Mouse (Mus musculus) CH12.LX (cell line): ENCODE results near the gene Sh3bp5. TPM values are rescaled to one million over a fixed set of nuclear protein-coding genes. Genes with fewer than 3 reads are reported as not detected.

Source experiments
- DNase-seq: peaks from one replicate; pipeline ENCODE4 v3.0.0-alpha.2; 2013; ENCODE audit errors: extremely low read depth
- H3K27ac ChIP-seq: 2 replicates; pipeline ENCODE4 v1.5.1; 2012; ENCODE audit warnings: low read depth, mild to moderate bottlenecking, control low read depth, moderate library complexity; ENCODE audit not compliant: insufficient read depth
- H3K27me3 ChIP-seq: replicated peaks from 2 replicates; pipeline ENCODE3; 2012; ENCODE audit warnings: inconsistent platforms
- H3K36me3 ChIP-seq, 2 experiments: replicated peaks in 1 of 2; 2 replicates each; pipeline versions ENCODE3 to v1.6.1; 2012; ENCODE audit warnings: inconsistent platforms in 1 of 2, low read length in 1 of 2, mild to moderate bottlenecking in 1 of 2, mixed read lengths in 1 of 2, moderate library complexity in 1 of 2; ENCODE audit not compliant: control insufficient read depth in 1 of 2, insufficient read depth in 1 of 2
- H3K4me1 ChIP-seq, 2 experiments: 2 replicates each; pipeline ENCODE4 v1.6.1; 2012; ENCODE audit warnings: inconsistent platforms in 1 of 2, moderate library complexity in 1 of 2; ENCODE audit not compliant: insufficient read depth in 2 of 2, control insufficient read depth in 1 of 2
- H3K4me2 ChIP-seq: 2 replicates; pipeline ENCODE4 v1.6.1; 2012; ENCODE audit warnings: low read depth, mild to moderate bottlenecking, control low read depth; ENCODE audit not compliant: poor library complexity, insufficient read depth, severe bottlenecking
- H3K4me3 ChIP-seq, 3 experiments: fragments of 150-350 bp in 1 of 3; sonication (generic) in 1 of 3; replicated peaks in 1 of 3; 2 replicates each; pipeline versions ENCODE3 to v1.5.1; 2011 to 2012; ENCODE audit warnings: low read depth in 2 of 3, low read length in 2 of 3, mild to moderate bottlenecking in 2 of 3, moderate library complexity in 2 of 3, control low read depth in 1 of 3, improper control_type of control experiment in 1 of 3, inconsistent platforms in 1 of 3, mixed read lengths in 1 of 3; ENCODE audit not compliant: poor library complexity in 1 of 3
- H3K79me2 ChIP-seq: replicated peaks from 2 replicates; pipeline ENCODE4 v1.6.1; 2012; ENCODE audit warnings: mild to moderate bottlenecking, moderate library complexity; ENCODE audit not compliant: control insufficient read depth, poor library complexity, insufficient read depth, severe bottlenecking; ENCODE audit errors: extremely low read depth
- H3K9ac ChIP-seq: 2 replicates; pipeline ENCODE4 v1.6.1; 2012; ENCODE audit warnings: low read depth, mild to moderate bottlenecking, control low read depth, moderate library complexity; ENCODE audit not compliant: insufficient read depth
- H3K9me3 ChIP-seq: replicated peaks from 2 replicates; pipeline ENCODE3; 2012; ENCODE audit warnings: low read length, inconsistent platforms, mixed read lengths
- CHD1 ChIP-seq: IDR thresholded peaks from 2 replicates; pipeline ENCODE4 v1.6.1; 2012; ENCODE audit warnings: low read depth, low read length, improper control_type of control experiment, inconsistent platforms
- CTCF ChIP-seq, 2 experiments: IDR thresholded peaks in 1 of 2; conservative IDR thresholded peaks in 1 of 2; 2 replicates each; pipeline ENCODE4 v1.5.1; 2011 to 2012; ENCODE audit warnings: low read depth in 2 of 2, low read length in 2 of 2, improper control_type of control experiment in 1 of 2, inconsistent platforms in 1 of 2, mild to moderate bottlenecking in 1 of 2, moderate library complexity in 1 of 2
- EP300 ChIP-seq: IDR thresholded peaks from 2 replicates; pipeline ENCODE4 v1.6.1; 2011; ENCODE audit warnings: low read length, improper control_type of control experiment
- ETS1 ChIP-seq: conservative IDR thresholded peaks from 2 replicates; pipeline ENCODE4 v1.6.1; 2012; ENCODE audit warnings: low read depth, mild to moderate bottlenecking, inconsistent platforms, low read length, improper control_type of control experiment, moderate library complexity
- GABPA ChIP-seq: IDR thresholded peaks from 2 replicates; pipeline ENCODE4 v1.6.1; 2012; ENCODE audit warnings: low read depth, low read length, improper control_type of control experiment, inconsistent platforms; ENCODE audit not compliant: insufficient replicate concordance
- IRF4 ChIP-seq: IDR thresholded peaks from 2 replicates; pipeline ENCODE4 v1.6.1; 2014; ENCODE audit warnings: low read depth, mild to moderate bottlenecking, inconsistent platforms, low read length, improper control_type of control experiment
- JUN ChIP-seq: IDR thresholded peaks from 2 replicates; pipeline ENCODE4 v1.6.1; 2011; ENCODE audit warnings: low read depth, mild to moderate bottlenecking, low read length, improper control_type of control experiment, moderate library complexity; ENCODE audit not compliant: insufficient read depth
- JUND ChIP-seq: conservative IDR thresholded peaks from 2 replicates; pipeline ENCODE4 v1.6.1; 2011; ENCODE audit warnings: low read depth, low read length, improper control_type of control experiment
- KAT2A ChIP-seq: IDR thresholded peaks from 2 replicates; pipeline ENCODE4 v1.6.1; 2012; ENCODE audit warnings: low read length, improper control_type of control experiment, inconsistent platforms; ENCODE audit not compliant: insufficient replicate concordance
- MAFK ChIP-seq: IDR thresholded peaks from 2 replicates; pipeline ENCODE4 v1.6.1; 2011; ENCODE audit warnings: low read length, improper control_type of control experiment; ENCODE audit not compliant: insufficient replicate concordance
- MAX ChIP-seq: IDR thresholded peaks from 2 replicates; pipeline ENCODE4 v1.6.1; 2011; ENCODE audit warnings: low read length, improper control_type of control experiment
- MEF2A ChIP-seq: IDR thresholded peaks from 2 replicates; pipeline ENCODE4 v1.6.1; 2014; ENCODE audit warnings: low read depth, mild to moderate bottlenecking, inconsistent platforms, low read length, improper control_type of control experiment, borderline replicate concordance
- MXI1 ChIP-seq: IDR thresholded peaks from 2 replicates; pipeline ENCODE4 v1.6.1; 2011; ENCODE audit warnings: mild to moderate bottlenecking, low read depth, low read length, improper control_type of control experiment
- MYC ChIP-seq: IDR thresholded peaks from 2 replicates; pipeline ENCODE4 v1.6.1; 2011; ENCODE audit warnings: low read depth, mild to moderate bottlenecking, improper control_type of control experiment, low read length
- NELFE ChIP-seq: IDR thresholded peaks from 2 replicates; pipeline ENCODE4 v1.6.1; 2011; ENCODE audit warnings: low read depth, low read length, improper control_type of control experiment
- NRF1 ChIP-seq: IDR thresholded peaks from 2 replicates; pipeline ENCODE4 v1.6.1; 2014; ENCODE audit warnings: low read depth, mild to moderate bottlenecking, inconsistent platforms, low read length, improper control_type of control experiment, moderate library complexity
- POLR2A ChIP-seq: IDR thresholded peaks from 2 replicates; pipeline ENCODE4 v1.6.1; 2011; ENCODE audit warnings: low read depth, mild to moderate bottlenecking, improper control_type of control experiment, low read length
- POLR2AphosphoS2 ChIP-seq: IDR thresholded peaks from 2 replicates; pipeline ENCODE4 v1.6.1; 2011; ENCODE audit warnings: low read depth, low read length, improper control_type of control experiment
- RAD21 ChIP-seq: IDR thresholded peaks from 2 replicates; pipeline ENCODE4 v1.6.1; 2011; ENCODE audit warnings: low read depth, mild to moderate bottlenecking, low read length, improper control_type of control experiment, moderate library complexity
- RCOR1 ChIP-seq: conservative IDR thresholded peaks from 2 replicates; pipeline ENCODE4 v1.6.1; 2012; ENCODE audit warnings: low read depth, mild to moderate bottlenecking, inconsistent platforms, low read length, improper control_type of control experiment
- SMC3 ChIP-seq: IDR thresholded peaks from 2 replicates; pipeline ENCODE4 v1.6.1; 2011; ENCODE audit warnings: low read depth, low read length, improper control_type of control experiment
- TBP ChIP-seq: conservative IDR thresholded peaks from 2 replicates; pipeline ENCODE4 v1.6.1; 2011; ENCODE audit warnings: low read depth, low read length, improper control_type of control experiment
- UBTF ChIP-seq: IDR thresholded peaks from 2 replicates; pipeline ENCODE4 v1.6.1; 2012; ENCODE audit warnings: low read depth, mild to moderate bottlenecking, inconsistent platforms, low read length, improper control_type of control experiment, moderate library complexity
- USF2 ChIP-seq: conservative IDR thresholded peaks from 2 replicates; pipeline ENCODE4 v1.6.1; 2011; ENCODE audit warnings: low read depth, low read length, improper control_type of control experiment
- ZC3H11A ChIP-seq: IDR thresholded peaks from 2 replicates; pipeline ENCODE4 v1.6.1; 2012; ENCODE audit warnings: low read depth, mild to moderate bottlenecking, inconsistent platforms, low read length, improper control_type of control experiment
- ZKSCAN1 ChIP-seq: IDR thresholded peaks from 2 replicates; pipeline ENCODE4 v1.6.1; 2012; ENCODE audit warnings: low read depth, inconsistent platforms, low read length, improper control_type of control experiment, borderline replicate concordance
- ZMIZ1 ChIP-seq: IDR thresholded peaks from 2 replicates; pipeline ENCODE4 v1.6.1; 2012; ENCODE audit warnings: low read depth, mild to moderate bottlenecking, inconsistent platforms, low read length, improper control_type of control experiment
- ZNF384 ChIP-seq: IDR thresholded peaks from 2 replicates; pipeline ENCODE4 v1.6.1; 2012; ENCODE audit warnings: low read depth, low read length, improper control_type of control experiment, inconsistent platforms
- dilution Hi-C: fragments of 300-500 bp; cut with MboI; formaldehyde crosslinking; loops from 2 replicates; pipeline ENCODE4 v1.14.3; 2020; ENCODE audit warnings: low sequenced_read_pairs; ENCODE audit not compliant: extremely low pct_unique_long_range_greater_than_20kb, extremely low pct_ligation_motif_present
- in situ Hi-C: fragments of 300-500 bp; cut with MboI; formaldehyde crosslinking; loops from 3 replicates; pipeline ENCODE4 v1.14.3; 2019; ENCODE audit warnings: low sequenced_read_pairs, low pct_ligation_motif_present, low pct_unique_long_range_greater_than_20kb, mixed read lengths
- polyA plus RNA-seq: library from polyadenylated mRNA; unstranded; fragments of >175 nt; gene quantifications from 2 replicates; pipeline ENCODE4 v1.2.1, GENCODE M21; 2012; ENCODE audit warnings: low read depth; ENCODE audit not compliant: insufficient read length
- total RNA-seq, 2 experiments: library from RNA; depleted of rRNA; stranded (reverse); fragments of 300-350 nt in 1 of 2; fragments of >200 nt in 1 of 2; gene quantifications; 2 replicates each; pipeline ENCODE4 v1.2.3; 2012 to 2014

The Sh3bp5 gene
- total and polyA plus RNA-seq, 3 experiments, result 57.4 to 158 (median 64.6) TPM

DNA sequence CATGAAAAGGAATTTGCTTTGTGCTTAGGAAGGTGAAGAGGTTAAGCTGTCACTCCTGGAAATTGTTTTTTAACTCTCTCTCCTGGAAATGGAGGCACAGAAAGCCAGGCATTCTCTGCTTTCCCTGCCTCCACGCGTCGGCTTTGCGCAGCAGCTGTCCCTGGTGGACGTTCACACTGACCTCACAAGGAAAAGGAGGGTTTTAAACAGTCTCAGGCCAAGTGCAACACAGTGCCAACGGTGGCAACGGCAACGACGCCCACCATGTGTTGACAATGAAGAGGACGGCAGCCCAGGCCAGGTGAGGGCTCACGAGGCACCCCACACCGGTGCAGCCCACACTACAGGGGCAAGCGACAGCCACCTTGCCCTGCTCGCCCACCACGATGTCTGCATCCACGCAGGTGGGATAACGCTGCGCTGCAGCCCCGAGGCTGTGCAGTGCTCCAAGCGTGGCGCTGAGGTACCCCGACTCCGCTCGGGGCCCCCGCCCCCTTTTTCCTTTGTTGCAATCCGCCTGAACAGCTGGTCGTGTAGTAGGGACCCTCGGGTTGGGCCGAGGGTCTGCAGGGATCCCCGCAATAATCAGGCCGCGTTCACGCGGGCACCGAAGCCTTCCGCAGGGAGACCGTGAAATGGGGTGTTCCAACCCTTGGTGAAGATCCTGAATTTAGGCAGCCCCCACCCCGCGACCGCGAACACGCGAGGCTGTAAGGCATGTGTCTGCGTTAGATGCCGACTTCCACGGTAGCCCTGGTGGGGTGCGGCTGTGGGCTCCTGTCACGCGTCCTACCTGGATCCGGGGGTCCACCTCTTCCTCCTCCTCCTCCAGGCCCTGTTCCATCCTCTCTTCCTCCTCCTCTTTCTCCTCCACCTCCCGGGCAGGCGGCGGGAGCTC, 611 bp downstream of the Sh3bp5 start (continued):
- no peak for TF ChIP-seq ZMIZ1
- TF ChIP-seq KAT2A, result no peak
- TF ChIP-seq JUN, result no peak
- TF ChIP-seq MAFK, result no peak
- TF ChIP-seq MEF2A, result no peak
- no peak for TF ChIP-seq ETS1
- TF ChIP-seq SMC3, result no peak; the same call in 1 of the 2 replicates
- peak; percentile 49; the same call in 1 of the 2 replicates for TF ChIP-seq MYC
- peak; percentile 56; the same call in 1 of the 2 replicates for TF ChIP-seq MAX
- no peak for TF ChIP-seq ZC3H11A
- TF ChIP-seq CHD1, result no peak
- TF ChIP-seq UBTF, result no peak; the same call in 1 of the 2 replicates
- TF ChIP-seq NELFE, result no peak
- no peak for TF ChIP-seq USF2
- no peak for TF ChIP-seq NRF1
- TF ChIP-seq IRF4, result no peak
- no peak for TF ChIP-seq POLR2A
- no peak for TF ChIP-seq JUND
- TF ChIP-seq POLR2AphosphoS2, result no peak
- TF ChIP-seq RCOR1, result no peak
- TF ChIP-seq GABPA, result no peak
- no peak for TF ChIP-seq EP300

- Histone ChIP-seq H3K79me2 (peaks cover 60% of the 10 kb centered on the region), H3K9ac (peak overlapping the region; percentile 65), H3K9me3 (no peaks in the 10 kb centered on the region), H3K4me1 (peaks cover 9 to 57% of the 10 kb centered on the region in 2 experiments), H3K4me2 (peak overlapping the region; percentile 88), H3K27me3 (no peaks in the 10 kb centered on the region), H3K27ac (no peak overlapping the region), H3K4me3 (peak overlapping the region; percentile 54 to 98 (median 88)), H3K36me3 (peaks cover 12 to 45% of the 10 kb centered on the region in 2 experiments)
- TF ChIP-seq ZNF384 (no peak), TBP (no peak), NRF1 (no peak), CTCF (conservative IDR thresholded peaks at IDR 0.05 in 1 of 2, IDR thresholded peaks at IDR 0.05 in 1 of 2; ENCODE audit: low read depth in 2 of 2, low read length in 2 of 2) (no peak), ZKSCAN1 (no peak), ZMIZ1 (no peak), MXI1 (no peak), RAD21 (no peak)
- dilution Hi-C loops (no loop called here), in situ Hi-C loops (no loop called here)
- no peak for DNase-seq
These were observed 1.5 kb downstream of the Sh3bp5 start for GRCm38 (mm10) chr14:31434426-31434825.
